ENCODE assay signal across 19 mouse cellular contexts in the genomic region with DNA sequence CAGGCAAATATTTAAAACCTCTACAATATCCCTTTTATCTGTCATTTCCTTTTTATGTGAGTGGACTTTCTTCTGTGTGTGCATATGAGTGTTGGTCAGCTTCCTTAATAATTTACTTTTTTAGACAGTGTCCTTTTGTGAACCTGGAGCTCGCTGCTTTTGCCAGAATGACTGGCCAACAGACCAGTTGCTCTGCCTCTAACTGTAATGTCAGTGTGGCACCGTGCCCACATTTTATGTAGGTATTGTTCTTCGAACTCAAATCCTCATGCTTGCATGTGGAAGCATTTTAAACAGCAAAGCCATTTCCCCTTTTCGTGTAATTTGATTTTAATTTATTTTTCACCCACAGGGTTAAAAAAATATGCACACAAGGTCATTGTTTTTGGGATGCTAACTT.
DNase-seq lines count a peak whose midpoint lies in the region; ATAC-seq lines count a peak whose summit lies in the region.
"Had no signal": no experiment of that assay in that cellular context is flagged by ENCODE, and none has a peak within 500 bp of the region (broad histone marks: within the 10 kb centered on the region; RNA-seq: fewer than 3 reads in every experiment).

No protein-coding gene starts in this region.

- H3K4me2 ChIP-seq in kidney, embryonic 14.5 days (replicated peaks; ENCODE audit: low read depth, low read length): no peak overlapping the region
- H3K4me2 ChIP-seq: forebrain, embryonic 12.5 days; limb, embryonic 15.5 days; liver, embryonic 15.5 days; midbrain, embryonic 12.5 days; neural tube, embryonic 12.5 days had no signal

- H3K36me3 ChIP-seq in kidney, embryonic 14.5 days (ENCODE audit: control insufficient read depth, insufficient read depth, low read length): no peaks in the 10 kb centered on the region
- no peaks in the 10 kb centered on the region for H3K36me3 ChIP-seq in heart, embryonic 10.5 days
- H3K36me3 ChIP-seq: forebrain, embryonic 12.5 days; limb, embryonic 15.5 days; liver, embryonic 15.5 days; midbrain, embryonic 12.5 days; neural tube, embryonic 12.5 days had no signal

- peak; percentile 31 for DNase-seq in kidney, postnatal 10 days
- peak; percentile 15 for DNase-seq in adrenal gland, postnatal 14 days
- peak; percentile 24 for DNase-seq in adrenal gland, postnatal 36 days
- peak; percentile 47 to 54 for DNase-seq in cerebellum, postnatal 10 days
- DNase-seq in heart, embryonic 10.5 days (ENCODE audit: low spot score): no peak
- no peak for DNase-seq in heart, postnatal 14 days
- DNase-seq: gastrocnemius, postnatal 10 days; heart, adult 11 months; heart, postnatal 4 days; layer of hippocampus, postnatal 36 days; lung, postnatal 10 days; right cerebral cortex, adult 18-20 months; thymus, postnatal 14 days had no signal

- H3K4me1 ChIP-seq in kidney, embryonic 14.5 days (ENCODE audit: control insufficient read depth, insufficient read depth, low read length): no peaks in the 10 kb centered on the region
- no peaks in the 10 kb centered on the region for H3K4me1 ChIP-seq in heart, embryonic 10.5 days
- H3K4me1 ChIP-seq: forebrain, embryonic 12.5 days; limb, embryonic 15.5 days; liver, embryonic 15.5 days; midbrain, embryonic 12.5 days; neural tube, embryonic 12.5 days had no signal

- no peaks in the 10 kb centered on the region for H3K27me3 ChIP-seq in kidney, embryonic 14.5 days (ENCODE audit: control insufficient read depth, insufficient read depth, low read length)
- H3K27me3 ChIP-seq in heart, embryonic 10.5 days (ENCODE audit: insufficient read depth, poor library complexity, severe bottlenecking): no peaks in the 10 kb centered on the region
- H3K27me3 ChIP-seq: forebrain, embryonic 12.5 days; limb, embryonic 15.5 days; liver, embryonic 15.5 days; midbrain, embryonic 12.5 days; neural tube, embryonic 12.5 days had no signal

- H3K9ac ChIP-seq in kidney, embryonic 14.5 days (ENCODE audit: low read depth, low read length): no peak overlapping the region
- H3K9ac ChIP-seq: forebrain, embryonic 12.5 days; limb, embryonic 15.5 days; liver, embryonic 15.5 days; midbrain, embryonic 12.5 days; neural tube, embryonic 12.5 days had no signal

- H3K27ac ChIP-seq in kidney, embryonic 14.5 days (ENCODE audit: low read depth, low read length): no peak overlapping the region
- no peak overlapping the region for H3K27ac ChIP-seq in heart, embryonic 10.5 days
- H3K27ac ChIP-seq: forebrain, embryonic 12.5 days; limb, embryonic 15.5 days; liver, embryonic 15.5 days; midbrain, embryonic 12.5 days; neural tube, embryonic 12.5 days had no signal

- 79% methylated on average over 4 of the region's 4 CpGs for WGBS in kidney, embryonic 14.5 days
- 78% methylated on average over 4 of the region's 4 CpGs for WGBS in heart, embryonic 10.5 days

- no peaks in the 10 kb centered on the region for H3K9me3 ChIP-seq in kidney, embryonic 14.5 days (ENCODE audit: control insufficient read depth, low read length)
- H3K9me3 ChIP-seq in heart, embryonic 10.5 days: no peaks in the 10 kb centered on the region
- H3K9me3 ChIP-seq: forebrain, embryonic 12.5 days; limb, embryonic 15.5 days; liver, embryonic 15.5 days; midbrain, embryonic 12.5 days; neural tube, embryonic 12.5 days had no signal

- intact Hi-C loops in heart, postnatal 14 days (cut with DNase I): no loop called here

- ATAC-seq in kidney, embryonic 14.5 days (ENCODE audit: low FRiP score, low TSS enrichment): no peak

- no peak overlapping the region for H3K4me3 ChIP-seq in kidney, embryonic 14.5 days (ENCODE audit: low read length)
- H3K4me3 ChIP-seq in heart, embryonic 10.5 days: no peak overlapping the region
- H3K4me3 ChIP-seq: forebrain, embryonic 12.5 days; limb, embryonic 15.5 days; liver, embryonic 15.5 days; midbrain, embryonic 12.5 days; neural tube, embryonic 12.5 days had no signal

Comparison
In these comparisons a context has a peak if more than half of its experiments do, and no peak if none do; other contexts are left out.
1. DNase-seq: peak in kidney, postnatal 10 days (single experiment), adrenal gland, postnatal 14 days (single experiment), adrenal gland, postnatal 36 days (2 of 2) and cerebellum, postnatal 10 days (2 of 2); none in heart, embryonic 10.5 days (single experiment) and heart, postnatal 14 days (0 of 2).